Mouse (Mus musculus): ENCODE data around the gene Otulin. TPM values are rescaled to one million over a fixed set of nuclear protein-coding genes. Genes with fewer than 3 reads are reported as not detected.
A peak's percentile ranks its signal among the peaks of the same experiment; 100 is the strongest.

Otulin gene
- 23.6 and 25.4 TPM in 2 replicates for polyA plus RNA-seq (2012; rRNA removed)

GRCm38 (mm10) chr15:27630601-27631383 is at the start of gene Otulin:
Otulin (minus strand) TSS chr15:27630693.
- peak; percentile 93 to 99 for DNase-seq (ENCODE audit: extremely low spot score in 1 of 2, low spot score in 1 of 2)

- no peak for DNase-seq (ENCODE audit: extremely low spot score in 1 of 2, low spot score in 1 of 2)
These were observed 48.0 kb upstream of the Otulin start for GRCm38 (mm10) chr15:27678511-27678910.

DNA sequence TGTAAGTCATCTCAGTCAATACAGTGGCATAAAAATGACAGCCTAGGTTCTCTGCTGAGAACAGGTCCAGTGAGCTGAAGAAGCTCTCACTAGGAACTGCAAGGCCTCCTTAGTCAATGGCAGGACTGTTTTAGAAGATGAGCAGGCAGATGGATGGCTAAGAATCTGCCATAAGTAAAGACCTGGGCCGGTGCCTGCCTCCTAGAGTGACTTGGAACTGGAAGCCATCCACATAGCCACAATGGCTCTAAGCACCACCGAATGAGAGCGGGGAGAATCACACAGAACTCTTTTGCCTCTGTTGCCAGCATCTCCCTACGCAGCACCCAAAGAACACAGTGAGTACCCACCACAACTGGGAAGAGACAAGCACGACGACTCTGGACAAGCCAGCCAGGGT is 47.3 kb upstream of the Otulin start:
- DNase-seq (ENCODE audit: extremely low spot score in 1 of 2, low spot score in 1 of 2): no peak

DNA sequence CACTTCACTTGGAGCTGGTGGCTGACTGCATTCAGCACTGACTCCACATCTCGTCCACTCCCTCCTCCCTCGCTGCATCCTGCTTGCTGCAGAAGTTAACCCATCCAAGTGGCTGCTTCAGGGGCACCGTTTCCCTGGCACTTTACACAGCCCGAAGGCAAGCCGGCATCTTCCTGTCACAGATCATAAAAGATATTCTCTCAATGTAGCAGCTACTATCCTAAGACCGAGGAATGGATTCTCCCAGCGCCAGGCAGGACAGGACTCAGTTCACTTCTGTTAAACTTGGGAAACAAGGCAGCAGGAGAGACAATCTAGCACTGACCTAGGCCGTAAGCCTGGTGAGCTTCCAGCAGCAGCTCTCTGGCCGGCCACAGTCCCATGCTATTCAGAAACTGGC is 45.7 kb upstream of the Otulin start:
- DNase-seq (ENCODE audit: extremely low spot score in 1 of 2, low spot score in 1 of 2): no peak

DNA sequence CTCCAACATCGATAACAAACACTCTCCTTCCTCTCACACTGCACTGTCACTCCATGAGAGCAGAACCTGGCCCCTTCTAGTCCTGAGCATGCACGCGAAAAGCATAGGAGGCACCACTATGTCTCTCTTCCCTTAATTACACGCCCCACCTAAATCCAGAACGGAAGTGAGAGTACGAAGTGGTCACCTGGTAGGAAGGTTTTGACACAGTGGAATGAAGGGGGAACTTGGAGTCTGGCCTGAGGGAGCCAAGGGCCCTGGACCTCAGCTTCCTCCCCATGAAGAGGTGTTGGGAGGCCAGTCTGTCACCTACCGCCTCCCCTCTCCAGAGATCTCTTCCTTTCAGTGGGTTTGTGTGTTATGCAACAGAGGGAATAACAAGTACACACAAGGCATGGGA is 44.6 kb upstream of the Otulin start:
- DNase-seq (ENCODE audit: extremely low spot score in 1 of 2, low spot score in 1 of 2): no peak

GRCm38 (mm10) chr15:27674041-27674440 is 43.5 kb upstream of the Otulin start:
- DNase-seq (ENCODE audit: extremely low spot score in 1 of 2, low spot score in 1 of 2): no peak

GRCm38 (mm10) chr15:27673151-27673550 is 42.7 kb upstream of the Otulin start:
- DNase-seq (ENCODE audit: extremely low spot score in 1 of 2, low spot score in 1 of 2): no peak

- DNase-seq (ENCODE audit: extremely low spot score in 1 of 2, low spot score in 1 of 2): no peak
These were observed 41.8 kb upstream of the Otulin start for GRCm38 (mm10) chr15:27672259-27672658.

GRCm38 (mm10) chr15:27671612-27672245 is 41.2 kb upstream of the Otulin start:
- DNase-seq (ENCODE audit: extremely low spot score in 1 of 2, low spot score in 1 of 2): no peak

GRCm38 (mm10) chr15:27670708-27671107 is 40.2 kb upstream of the Otulin start:
- no peak for DNase-seq (ENCODE audit: extremely low spot score in 1 of 2, low spot score in 1 of 2)

- no peak for DNase-seq (ENCODE audit: extremely low spot score in 1 of 2, low spot score in 1 of 2)
These were observed 39.5 kb upstream of the Otulin start for GRCm38 (mm10) chr15:27669931-27670411.

DNA sequence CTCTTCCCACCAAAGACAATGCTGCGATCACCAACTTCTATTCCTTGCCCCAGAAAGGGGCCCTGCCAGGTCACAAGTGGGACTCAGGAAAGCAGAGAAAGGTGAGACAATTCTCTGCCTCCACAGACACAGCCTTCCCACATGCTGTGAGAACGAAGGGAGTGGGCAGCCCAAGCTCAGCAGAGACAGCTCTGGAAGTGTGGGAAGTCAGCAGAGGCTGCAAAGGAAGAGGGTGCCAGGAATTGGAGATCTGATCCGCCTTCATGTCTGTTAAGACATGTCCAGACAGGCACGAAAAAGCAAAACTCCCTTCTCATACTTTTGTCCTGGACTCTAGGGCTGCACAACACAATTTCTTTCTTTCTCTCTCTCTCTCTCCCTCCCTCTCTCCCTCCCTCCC is 38.8 kb upstream of the Otulin start:
- peak; percentile 55 to 80 for DNase-seq (ENCODE audit: extremely low spot score in 1 of 2, low spot score in 1 of 2)

- no peak for DNase-seq (ENCODE audit: extremely low spot score in 1 of 2, low spot score in 1 of 2)
These were observed 38.1 kb upstream of the Otulin start for GRCm38 (mm10) chr15:27668557-27668956.

- no peak for DNase-seq (ENCODE audit: extremely low spot score in 1 of 2, low spot score in 1 of 2)
These were observed 37.5 kb upstream of the Otulin start for GRCm38 (mm10) chr15:27668001-27668461.

- DNase-seq (ENCODE audit: extremely low spot score in 1 of 2, low spot score in 1 of 2): no peak
These were observed 36.5 kb upstream of the Otulin start for GRCm38 (mm10) chr15:27666911-27667539.

- DNase-seq (ENCODE audit: extremely low spot score in 1 of 2, low spot score in 1 of 2): no peak
These were observed 35.0 kb upstream of the Otulin start for GRCm38 (mm10) chr15:27665392-27665911.

DNA sequence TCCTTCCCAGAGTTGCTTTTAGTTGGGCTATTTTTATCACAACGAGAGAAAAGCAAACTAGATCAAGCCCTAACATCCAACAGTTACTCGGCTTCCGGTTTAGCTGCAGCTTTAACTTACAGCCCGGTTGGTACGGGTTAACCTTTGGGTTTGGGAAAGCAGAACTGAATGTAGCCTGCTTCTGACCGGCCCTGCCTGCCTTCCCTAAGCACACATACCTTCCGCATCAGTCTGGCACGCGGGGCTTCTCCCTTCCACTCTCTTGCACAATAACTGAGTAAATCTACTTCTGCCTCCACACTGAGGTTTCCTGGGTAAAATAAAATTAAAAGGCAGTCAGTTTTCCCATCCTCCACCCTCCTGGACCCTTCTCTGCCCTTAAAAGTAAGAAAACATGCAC is 33.6 kb upstream of the Otulin start:
- no peak for DNase-seq (ENCODE audit: extremely low spot score in 1 of 2, low spot score in 1 of 2)

DNA sequence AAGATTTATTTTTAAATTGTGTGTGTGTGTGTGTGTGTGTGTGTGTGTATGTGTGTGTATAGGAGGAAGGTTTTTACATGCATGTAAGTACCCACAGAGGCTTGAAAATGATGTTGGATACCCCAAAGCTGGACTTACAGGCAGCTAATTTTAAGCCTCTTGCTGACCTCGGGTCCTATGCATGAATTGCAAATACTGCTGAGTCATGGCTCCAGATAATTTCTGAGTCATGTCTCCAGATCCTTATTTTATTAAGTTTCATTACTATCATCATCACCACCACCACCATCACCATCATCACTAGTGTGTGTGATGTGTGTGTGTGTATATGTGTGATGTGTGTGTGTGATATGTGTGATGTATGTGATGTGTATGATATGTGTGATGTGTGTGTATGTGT is 32.2 kb upstream of the Otulin start:
- DNase-seq (ENCODE audit: extremely low spot score in 1 of 2, low spot score in 1 of 2): no peak

DNA sequence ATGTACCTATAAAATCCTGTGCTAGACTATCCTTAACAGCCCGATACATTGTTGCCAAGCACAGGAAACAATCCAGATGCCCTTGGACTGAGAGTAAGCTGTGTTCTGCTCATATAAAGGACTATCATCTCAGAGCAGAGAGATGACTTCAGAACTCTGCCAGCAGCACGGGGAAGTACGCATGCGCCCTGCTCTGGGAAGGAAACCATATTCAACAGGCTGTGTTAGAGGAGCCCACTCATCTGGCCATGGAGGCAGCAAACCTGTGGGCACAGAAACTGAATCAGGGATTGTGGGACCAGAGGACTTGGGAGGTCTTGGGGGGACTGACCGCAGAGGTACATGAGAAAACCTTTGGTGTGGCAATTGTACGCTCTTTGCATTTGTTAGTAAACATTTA is 31.2 kb upstream of the Otulin start:
- DNase-seq (ENCODE audit: extremely low spot score in 1 of 2, low spot score in 1 of 2): no peak

- DNase-seq (ENCODE audit: extremely low spot score in 1 of 2, low spot score in 1 of 2): peak; percentile 72 to 97
These were observed 29.2 kb upstream of the Otulin start for GRCm38 (mm10) chr15:27659592-27660244.

- no peak for DNase-seq (ENCODE audit: extremely low spot score in 1 of 2, low spot score in 1 of 2)
These were observed 28.6 kb upstream of the Otulin start for GRCm38 (mm10) chr15:27659143-27659542.

All from frontal cortex, adult 2 months (tissue).